Mouse (Mus musculus) erythroid progenitor cell, adult 5-6 weeks (primary cell): ENCODE data around the gene Mettl15. TPM values are rescaled to one million over a fixed set of nuclear protein-coding genes. Genes with fewer than 3 reads are reported as not detected.

Experiments
- ATAC-seq: replicated peaks from 2 replicates; pipeline ENCODE4 v1.8.0; 2016; ENCODE audit warnings: moderate number of reproducible peaks, mild to moderate bottlenecking, moderate TSS enrichment, inconsistent platforms; ENCODE audit not compliant: poor library complexity, low FRiP score, severe bottlenecking
- total RNA-seq, 2 experiments: library from RNA; stranded (forward) in 1 of 2; stranded (reverse) in 1 of 2; fragments of 150-400 nt in 1 of 2; fragments of 186-747, 209-891 nt in 1 of 2; gene quantifications; 2 replicates each; pipeline versions ENCODE4 v1.2.3 to v1.2.4; 2015 to 2017; ENCODE audit warnings: low replicate concordance in 2 of 2

Gene Mettl15
- total RNA-seq, 2 experiments from 2014 or later, result 1.3 to 10.1 TPM

GRCm38 (mm10) chr2:109208032-109208431 lies 72.5 kb downstream of the Mettl15 start:
- no peak for ATAC-seq

DNA sequence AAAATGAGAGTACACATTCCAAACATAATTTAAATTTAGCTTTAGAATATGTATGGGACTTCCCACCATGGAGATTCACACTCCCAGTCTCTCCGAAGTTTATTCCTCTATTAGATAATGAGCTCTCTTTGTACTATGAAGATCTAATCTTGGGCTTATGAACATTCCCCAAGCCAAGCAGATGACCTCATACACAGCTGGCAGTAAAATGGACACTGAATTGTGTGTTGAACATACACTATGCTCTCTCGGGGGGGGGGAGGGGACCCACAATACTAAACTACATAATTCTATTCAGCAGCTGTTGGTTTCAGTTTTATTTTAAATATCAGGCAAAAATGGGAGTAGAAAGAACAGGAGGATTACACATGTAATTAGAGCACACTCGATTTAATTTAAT lies 97.6 kb downstream of the Mettl15 start:
- no peak for ATAC-seq

DNA sequence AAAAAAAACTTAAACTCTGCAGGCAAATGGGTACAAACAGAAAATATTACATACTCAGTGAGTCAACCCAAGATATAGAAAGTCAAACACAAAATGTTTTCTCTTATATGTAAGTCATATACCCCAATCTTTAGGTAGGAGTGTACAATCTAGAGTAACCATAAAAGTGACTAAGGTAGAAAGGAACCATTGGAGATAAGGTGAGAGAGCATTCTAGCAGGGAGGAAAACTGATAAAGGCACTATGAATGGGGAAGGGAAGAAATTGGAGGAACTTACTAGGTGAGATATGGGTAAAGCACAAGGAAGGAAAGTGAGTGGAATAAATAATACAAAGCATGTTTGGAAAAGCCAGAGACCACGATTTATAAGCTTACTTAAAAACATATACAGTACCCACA lies 122.0 kb downstream of the Mettl15 start:
- ATAC-seq, result no peak

- ATAC-seq, result no peak
Observed at GRCm38 (mm10) chr2:109156131-109156530, 124.4 kb downstream of the Mettl15 start.

DNA sequence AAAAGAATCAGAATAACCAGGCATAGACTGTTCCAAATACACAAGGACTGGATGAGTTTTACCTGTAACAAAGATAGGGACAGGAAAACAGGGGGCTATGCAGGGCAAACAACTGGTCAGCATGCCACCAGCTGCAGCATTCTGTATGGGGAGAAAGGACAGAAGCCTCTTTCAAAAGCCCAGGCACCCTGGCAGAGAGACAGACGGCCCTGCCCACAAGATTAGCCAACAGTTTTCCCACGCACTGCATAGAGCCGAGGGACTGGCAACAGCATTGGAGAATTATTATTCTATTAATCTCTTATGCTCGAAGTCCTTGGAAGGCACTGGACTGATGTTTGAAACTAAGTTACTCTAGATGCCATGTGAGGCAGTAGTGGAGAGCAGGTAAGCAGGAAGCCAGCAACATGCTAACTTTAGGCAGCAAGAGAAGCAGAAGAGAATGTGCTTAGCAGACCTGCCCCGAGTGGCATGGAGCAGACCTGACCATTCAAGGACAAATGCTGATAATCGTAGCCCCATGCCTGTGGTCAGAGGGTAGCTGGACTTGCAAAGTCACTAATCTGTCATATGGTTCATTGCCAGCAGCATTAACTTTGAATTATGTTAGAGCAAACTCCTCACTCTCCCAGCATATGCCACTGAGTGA lies 127.0 kb downstream of the Mettl15 start:
- ATAC-seq, result no peak

- no peak for ATAC-seq
Observed at GRCm38 (mm10) chr2:109147292-109147691, 133.3 kb downstream of the Mettl15 start.

DNA sequence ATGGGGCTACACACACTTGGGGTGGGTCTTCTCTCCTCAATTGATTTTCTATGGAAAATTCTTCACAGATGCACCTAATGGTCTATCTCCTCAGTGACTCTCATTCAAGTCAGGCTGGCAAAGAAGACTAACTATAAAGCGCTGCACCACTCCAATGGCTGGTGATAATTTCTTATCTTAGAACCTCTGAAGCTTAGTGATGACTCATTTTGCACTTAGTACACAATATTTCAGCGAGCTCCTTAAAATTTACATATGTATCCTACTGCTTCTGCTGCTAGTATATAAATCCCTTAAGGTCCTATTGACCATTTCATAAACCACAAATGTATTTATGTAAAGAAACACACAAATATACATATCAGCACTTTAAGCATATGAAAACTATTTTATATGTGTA lies 136.1 kb downstream of the Mettl15 start:
- no peak for ATAC-seq

GRCm38 (mm10) chr2:109140330-109140729 lies 140.2 kb downstream of the Mettl15 start:
- no peak for ATAC-seq

DNA sequence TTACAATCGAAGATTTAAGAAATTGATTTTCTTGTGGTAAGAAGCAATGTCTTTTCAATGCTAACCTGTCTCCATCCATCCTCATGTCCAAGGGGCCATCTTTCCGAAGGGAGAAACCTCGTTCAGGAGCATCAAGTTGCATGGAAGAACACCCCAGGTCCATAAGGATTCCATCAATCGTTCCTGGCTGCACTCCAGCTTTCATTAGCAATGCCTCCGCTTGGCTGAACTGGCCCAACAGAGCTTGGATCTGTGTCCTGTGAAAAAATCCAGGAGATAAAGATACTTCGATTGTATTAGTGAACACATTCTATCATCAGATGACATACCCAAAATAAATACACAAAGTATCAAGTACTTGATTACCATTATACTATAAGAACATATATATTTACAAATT lies 143.3 kb downstream of the Mettl15 start:
- ATAC-seq, result no peak

GRCm38 (mm10) chr2:109130718-109131117 lies 149.8 kb downstream of the Mettl15 start:
- no peak for ATAC-seq

DNA sequence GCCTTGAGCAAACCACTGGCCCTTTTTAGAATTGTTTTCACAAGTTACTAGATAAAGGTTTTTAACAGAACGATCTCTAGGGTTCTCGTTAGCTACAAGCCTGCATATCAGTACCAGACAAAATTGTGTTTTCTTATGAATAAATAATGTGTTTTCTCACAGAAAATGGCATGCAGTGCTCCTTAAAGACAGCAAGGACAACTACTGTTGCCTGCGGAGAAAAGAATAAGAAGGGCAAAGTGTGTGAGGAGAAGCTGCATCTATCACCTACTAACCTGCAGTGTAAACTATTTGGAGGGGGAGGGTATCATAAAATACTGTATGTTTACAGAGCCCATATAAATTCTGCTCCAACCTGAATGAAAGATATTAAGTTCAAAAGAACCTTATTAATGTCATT lies 150.6 kb downstream of the Mettl15 start:
- ATAC-seq, result no peak

GRCm38 (mm10) chr2:109105773-109106484 lies 174.6 kb downstream of the Mettl15 start:
- no peak for ATAC-seq

DNA sequence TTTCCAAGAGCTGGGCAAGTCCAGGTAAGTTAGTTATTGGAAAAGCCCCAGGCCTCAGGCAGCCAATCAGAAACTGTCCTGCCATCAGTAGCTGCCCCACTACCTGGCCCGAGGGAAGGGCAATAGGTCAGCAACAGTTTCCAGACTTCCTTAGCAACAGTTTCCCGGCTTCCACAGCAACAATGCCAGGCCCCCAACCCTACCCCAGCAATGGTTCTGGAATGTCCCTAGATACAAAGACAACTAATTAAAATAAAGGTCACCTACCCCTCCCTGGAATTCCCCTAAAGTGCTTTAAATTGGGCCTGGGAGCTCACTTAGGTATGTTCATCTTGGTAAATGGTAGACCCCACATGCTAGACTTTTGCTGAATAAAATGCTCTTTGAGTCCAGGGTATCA lies 230.9 kb downstream of the Mettl15 start:
- ATAC-seq, result no peak

Other genes with a start within 250 kb of the Mettl15 start
- 185 and 241 TPM in 2 replicates for gene Kif18a, start within 50 bp of the Mettl15 start, total RNA-seq (2015; ENCODE audit: low replicate concordance)
- 208 and 274 TPM in 2 replicates for gene Kif18a, start within 50 bp of the Mettl15 start, total RNA-seq (2017; ENCODE audit: low replicate concordance)